Mouse (Mus musculus) lung, postnatal 0 days (tissue): ENCODE data around the gene Sh3pxd2a.

ENCODE experiments used
- CTCF ChIP-seq: IDR thresholded peaks from 2 replicates; pipeline ENCODE4 v1.5.1; 2016; ENCODE audit warnings: antibody characterized with exemption, mild to moderate bottlenecking
- EP300 ChIP-seq: IDR thresholded peaks from 2 replicates; pipeline ENCODE4 v1.6.1; 2016; ENCODE audit warnings: antibody characterized with exemption, mild to moderate bottlenecking, control low read depth

DNA sequence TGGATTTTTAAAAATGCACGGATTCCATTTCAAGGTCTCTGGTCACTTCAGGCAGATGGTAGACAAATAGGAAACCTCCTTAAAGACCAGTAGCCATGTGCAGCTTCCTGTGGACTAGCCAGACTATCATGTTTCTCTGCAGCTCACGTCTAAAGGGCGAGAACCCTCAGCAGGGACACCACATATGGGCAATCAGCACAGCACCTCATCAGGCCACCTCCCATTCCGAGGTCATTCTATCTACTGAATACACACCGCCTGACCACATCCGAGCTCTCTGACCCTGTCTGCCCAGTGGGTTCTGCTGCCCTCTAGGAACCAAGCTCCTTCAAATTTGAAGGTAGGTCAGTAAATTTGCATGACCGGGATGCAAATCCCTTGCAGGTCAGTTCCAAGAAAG is 35.4 kb downstream of the Sh3pxd2a start:
- TF ChIP-seq CTCF (0 out of 2 replicates have a peak, but pooled peaks have one; percentile 2), EP300 (no peak)
